Mouse (Mus musculus): ENCODE data around the gene Rasa4.

DNA sequence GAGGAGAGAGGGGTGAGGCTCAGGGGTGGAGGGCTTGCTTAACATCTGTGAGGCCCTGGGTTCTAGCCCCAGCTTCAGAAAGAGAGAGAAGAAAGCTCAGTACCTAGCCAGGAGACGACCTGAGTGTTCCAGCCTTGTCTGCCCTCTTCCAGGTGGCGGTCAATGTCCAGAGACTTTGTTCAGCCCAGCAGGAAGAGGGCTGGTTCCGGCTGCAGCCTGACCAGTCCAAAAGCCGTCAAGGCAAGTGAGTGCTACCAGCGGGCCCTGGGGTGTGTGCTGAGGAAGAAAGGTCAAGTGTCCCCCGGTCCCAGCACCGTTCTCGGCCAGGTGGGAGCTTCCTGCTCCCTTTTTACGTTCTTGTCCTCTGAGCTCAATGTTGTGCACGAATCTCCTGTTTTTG is 14.8 kb downstream of the Rasa4 start:
- TF ChIP-seq CTCF (IDR thresholded peaks at IDR 0.05; ENCODE audit: borderline replicate concordance, insufficient read depth, low read depth, low read length) (no peak), POLR2A (IDR thresholded peaks at IDR 0.05; ENCODE audit: borderline replicate concordance, insufficient read depth, low read length) (no peak)

Data from cerebellum, adult 2 months (tissue).